Mouse (Mus musculus): ENCODE data around the gene Mapkap1.

Mapkap1 gene

GRCm38 (mm10) chr2:34406601-34407464 is at the start of gene Mapkap1:
Mapkap1 (plus strand) TSS chr2:34406771.
- peak; percentile 89 for DNase-seq (ENCODE audit: extremely low read depth, low read depth)

GRCm38 (mm10) chr2:34363678-34364077 is 42.9 kb upstream of the Mapkap1 start:
- DNase-seq (ENCODE audit: extremely low read depth, low read depth), result no peak

DNA sequence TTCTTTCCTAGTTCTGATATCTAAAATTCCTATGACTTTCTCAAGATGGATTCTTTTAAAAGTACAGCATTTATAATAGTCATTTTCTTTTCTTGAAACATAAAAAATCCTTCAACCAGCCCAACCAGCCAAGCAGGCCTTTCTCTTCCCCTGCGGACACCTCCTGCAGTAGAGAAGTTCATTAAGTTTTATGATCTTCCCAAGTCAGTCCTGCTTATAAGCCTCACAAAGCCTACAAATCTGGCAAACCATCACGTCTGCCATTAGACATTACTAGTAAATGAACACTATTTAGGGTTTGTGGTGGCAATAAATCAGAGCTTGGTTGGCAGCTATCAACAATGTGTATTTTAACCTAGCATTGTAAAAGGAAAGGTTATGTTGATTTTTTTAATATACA is 39.5 kb upstream of the Mapkap1 start:
- no peak for DNase-seq (ENCODE audit: extremely low read depth, low read depth)

DNA sequence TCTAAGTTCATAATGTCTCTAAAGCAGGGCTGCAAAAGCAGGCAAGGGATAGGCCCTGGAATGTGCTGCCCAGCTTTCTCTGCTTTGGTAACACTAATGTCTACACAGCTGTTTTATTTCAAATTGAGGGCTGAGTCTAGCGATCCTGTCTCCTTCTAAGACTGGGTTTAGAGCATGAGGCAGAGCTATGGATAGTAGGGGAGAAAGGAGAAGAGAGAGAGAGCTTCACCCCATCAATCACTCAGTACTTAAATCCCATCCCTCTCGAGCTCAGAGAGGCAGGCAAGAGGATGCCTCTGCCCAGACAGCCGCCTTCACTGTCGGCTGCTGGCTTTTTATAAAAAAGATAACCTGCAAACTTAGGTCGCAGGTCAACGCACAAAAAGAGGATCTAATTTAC is 38.2 kb upstream of the Mapkap1 start:
- no peak for DNase-seq (ENCODE audit: extremely low read depth, low read depth)

GRCm38 (mm10) chr2:34370349-34370724 is 36.2 kb upstream of the Mapkap1 start:
- no peak for DNase-seq (ENCODE audit: extremely low read depth, low read depth)

DNA sequence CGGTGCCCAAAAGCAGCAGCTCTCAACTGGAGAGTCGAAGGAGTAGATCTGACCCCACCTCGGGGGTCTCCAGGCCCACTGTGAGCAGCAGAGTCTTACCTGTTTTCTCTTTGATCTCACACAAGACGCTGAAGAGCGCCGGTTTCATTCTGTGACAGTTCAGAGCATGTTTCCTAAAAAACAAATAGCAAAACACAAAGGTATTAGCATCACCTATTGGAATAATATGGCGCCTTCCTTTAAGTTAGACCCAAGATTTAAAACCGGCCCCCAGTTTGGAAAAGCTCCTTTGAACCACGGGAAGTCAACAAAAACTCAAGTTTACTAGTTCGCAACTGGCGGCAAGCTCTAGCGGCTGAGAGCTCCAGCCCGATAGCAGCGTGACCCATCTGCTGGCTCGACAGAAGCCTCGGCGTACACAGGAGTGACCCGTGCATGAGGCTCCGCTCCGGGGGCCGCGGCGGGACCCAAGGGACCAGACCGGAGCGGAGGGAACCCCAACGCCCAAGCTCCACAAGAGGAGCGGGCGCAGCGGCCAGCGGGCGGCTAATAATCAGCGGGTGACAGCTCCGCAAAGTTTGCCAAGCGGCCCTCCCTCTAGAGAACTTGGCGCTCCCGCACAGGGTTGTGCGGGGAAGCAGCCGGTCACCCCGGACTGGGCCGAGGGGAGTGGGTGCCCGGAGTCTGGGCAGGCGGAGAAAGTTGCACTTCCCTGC is 35.7 kb upstream of the Mapkap1 start:
- DNase-seq (ENCODE audit: extremely low read depth, low read depth), result no peak

DNA sequence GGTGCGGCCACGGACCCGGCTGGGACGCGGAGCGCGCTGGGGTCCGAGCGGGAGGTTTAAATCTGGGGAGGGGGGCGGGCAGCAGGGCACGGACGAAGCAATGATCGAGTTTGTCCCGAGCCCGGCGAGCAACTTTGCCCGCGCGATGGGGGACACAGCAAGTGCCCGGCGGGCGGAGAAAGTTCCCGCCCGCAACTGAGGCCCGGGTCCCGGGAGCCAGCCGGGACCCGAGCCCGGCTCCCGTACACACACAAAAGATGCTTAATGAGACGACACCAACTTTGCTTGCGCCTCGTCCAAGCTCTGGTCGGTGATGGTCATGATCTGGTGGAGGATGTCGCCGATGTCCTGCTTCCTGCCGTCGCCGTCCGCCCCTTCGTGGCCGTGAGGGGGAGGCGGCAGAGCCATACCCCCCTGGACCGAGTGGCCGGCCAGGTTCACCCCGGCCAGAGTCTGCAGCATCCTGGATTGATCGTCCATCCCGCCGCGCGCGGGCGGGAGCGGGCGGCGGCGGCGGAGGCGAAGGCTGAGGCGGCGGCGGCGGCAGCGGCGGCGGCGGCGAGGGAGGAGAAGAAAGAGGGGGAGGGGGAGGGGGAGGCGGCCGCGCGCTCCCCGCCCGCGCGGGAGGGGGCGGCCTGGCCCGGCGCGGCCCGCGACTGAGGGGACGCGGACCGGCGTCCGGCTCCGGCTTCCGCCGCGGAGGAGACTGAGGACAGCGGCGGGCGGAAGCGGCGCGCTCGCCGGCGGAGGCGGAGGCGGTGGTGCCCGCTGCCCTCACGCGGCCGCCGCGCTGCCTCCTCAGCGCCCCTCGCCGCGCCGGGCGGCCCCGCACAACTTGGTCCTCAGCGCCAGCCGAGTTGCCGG is 34.9 kb upstream of the Mapkap1 start:
- DNase-seq (ENCODE audit: extremely low read depth, low read depth), result no peak

DNA sequence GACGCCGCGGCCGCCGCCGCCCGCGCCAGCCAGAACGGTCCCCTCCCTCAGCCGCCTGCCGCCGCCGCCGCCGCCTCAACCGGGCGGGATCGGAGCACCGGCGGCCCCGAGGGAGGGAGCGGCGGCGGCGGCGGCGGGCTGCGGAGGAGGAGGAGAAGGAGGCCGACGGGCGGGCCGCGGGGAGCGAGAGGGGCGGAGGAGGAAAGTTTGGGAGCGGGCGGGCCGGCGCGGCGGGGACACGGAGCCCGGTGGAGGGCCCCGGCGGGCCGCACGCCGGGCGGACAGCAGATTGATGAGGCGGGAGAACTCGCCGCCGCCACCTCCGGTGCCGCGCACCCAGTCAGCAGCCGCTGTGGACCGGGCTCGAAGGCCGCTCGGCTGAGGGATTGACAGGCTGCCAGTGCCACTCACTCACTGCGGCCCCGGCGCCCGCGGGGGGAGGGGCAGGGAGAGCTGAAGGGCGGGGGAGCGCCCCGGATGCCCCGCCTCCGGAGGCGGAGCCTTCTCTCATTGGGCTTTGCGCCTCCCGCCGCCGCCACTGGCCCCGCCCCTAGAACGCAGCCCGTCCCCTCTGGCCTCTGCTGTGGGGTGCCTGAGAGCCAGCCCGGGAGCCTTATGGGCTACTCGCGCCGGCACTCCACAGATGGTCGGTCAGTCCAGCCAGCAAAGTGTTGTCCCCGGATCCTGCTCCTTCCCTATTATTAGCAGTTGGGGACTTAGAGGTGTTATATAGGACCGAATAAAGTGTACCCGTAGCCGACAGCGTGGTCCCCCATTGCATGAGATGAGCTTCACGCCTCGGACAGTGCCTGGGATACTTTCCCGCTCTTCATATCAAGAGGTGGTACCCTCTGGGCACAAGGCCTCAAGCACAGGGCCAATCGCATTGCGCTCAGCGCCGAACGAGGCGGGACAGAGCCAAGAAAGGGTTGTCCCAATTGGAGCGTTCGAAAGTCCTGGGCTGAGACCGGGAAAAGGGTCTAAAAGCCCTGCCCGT is 34.0 kb upstream of the Mapkap1 start, which contains the start of gene Pbx3:
Pbx3 (minus strand) TSS at position 838 of the 997 bp plus-strand sequence.
- peak; percentile 94 for DNase-seq (ENCODE audit: extremely low read depth, low read depth)

DNA sequence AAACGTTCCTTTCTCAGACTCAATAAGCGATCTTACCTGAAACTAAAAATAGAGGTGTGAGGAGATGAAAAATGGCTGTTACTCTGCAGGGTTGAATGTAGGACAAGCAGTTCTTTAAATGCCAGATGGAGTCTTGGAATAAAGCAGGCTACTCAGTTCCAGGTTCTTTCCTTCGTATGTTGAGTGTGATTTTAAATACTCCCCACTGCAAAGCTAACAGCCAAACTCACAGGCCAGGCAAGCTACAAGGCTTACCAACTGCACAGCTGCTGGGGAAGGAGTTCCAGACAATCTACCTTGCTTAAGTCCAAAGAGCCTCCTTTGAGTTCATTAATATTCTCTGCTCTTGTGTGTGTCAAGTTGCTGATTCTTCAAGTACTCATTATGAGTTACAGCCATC is 32.7 kb upstream of the Mapkap1 start:
- DNase-seq (ENCODE audit: extremely low read depth, low read depth), result no peak

- DNase-seq (ENCODE audit: extremely low read depth, low read depth), result no peak
Observed at GRCm38 (mm10) chr2:34374349-34374748, 32.2 kb upstream of the Mapkap1 start.

GRCm38 (mm10) chr2:34378930-34379329 is 27.6 kb upstream of the Mapkap1 start:
- no peak for DNase-seq (ENCODE audit: extremely low read depth, low read depth)

DNA sequence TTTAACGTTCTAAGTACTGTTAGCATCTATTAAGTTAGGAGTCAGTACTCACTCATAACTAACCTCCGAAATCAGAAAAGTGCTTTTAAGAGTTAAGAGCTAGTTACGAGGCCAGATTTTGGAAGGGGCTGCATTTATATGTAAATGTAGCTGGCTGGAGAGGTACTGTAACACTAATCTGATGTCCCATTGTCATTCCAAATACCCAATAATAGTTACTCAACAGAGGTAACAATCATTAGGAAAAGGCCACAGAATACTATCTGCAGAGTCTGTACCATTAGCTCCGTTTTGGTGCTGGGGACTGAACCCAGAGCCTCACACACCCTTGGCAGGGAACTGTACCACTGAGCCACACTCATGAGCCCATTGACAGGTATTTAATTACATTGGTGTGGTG is 7.0 kb upstream of the Mapkap1 start:
- DNase-seq (ENCODE audit: extremely low read depth, low read depth), result no peak

DNA sequence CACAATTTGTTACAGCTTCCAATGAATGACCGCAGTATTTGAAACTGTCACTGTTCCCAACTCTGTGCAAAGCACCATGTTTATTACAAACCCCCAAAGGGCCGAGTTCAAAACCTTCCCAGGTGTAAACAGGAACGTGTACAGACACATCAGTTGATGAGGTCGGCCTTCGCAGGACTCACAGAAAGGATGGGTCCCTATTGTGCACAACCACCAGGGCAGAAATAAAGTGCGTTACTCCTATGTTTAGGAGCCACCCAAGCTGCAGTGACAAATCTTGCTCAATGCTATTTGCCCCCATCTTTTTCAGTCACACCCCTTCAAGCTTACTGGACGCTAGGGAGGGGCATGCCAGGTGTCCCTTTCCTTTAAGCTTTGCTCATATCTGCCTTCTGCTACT is 1.0 kb downstream of the Mapkap1 start:
- DNase-seq (ENCODE audit: extremely low read depth, low read depth), result no peak

GRCm38 (mm10) chr2:34408341-34408740 is 1.8 kb downstream of the Mapkap1 start:
- DNase-seq (ENCODE audit: extremely low read depth, low read depth), result no peak

GRCm38 (mm10) chr2:34409741-34410340 is 3.3 kb downstream of the Mapkap1 start:
- no peak for DNase-seq (ENCODE audit: extremely low read depth, low read depth)

- DNase-seq (ENCODE audit: extremely low read depth, low read depth), result no peak
Observed at GRCm38 (mm10) chr2:34420256-34420655, 13.7 kb downstream of the Mapkap1 start.

- no peak for DNase-seq (ENCODE audit: extremely low read depth, low read depth)
Observed at GRCm38 (mm10) chr2:34424186-34424585, 17.6 kb downstream of the Mapkap1 start.

DNA sequence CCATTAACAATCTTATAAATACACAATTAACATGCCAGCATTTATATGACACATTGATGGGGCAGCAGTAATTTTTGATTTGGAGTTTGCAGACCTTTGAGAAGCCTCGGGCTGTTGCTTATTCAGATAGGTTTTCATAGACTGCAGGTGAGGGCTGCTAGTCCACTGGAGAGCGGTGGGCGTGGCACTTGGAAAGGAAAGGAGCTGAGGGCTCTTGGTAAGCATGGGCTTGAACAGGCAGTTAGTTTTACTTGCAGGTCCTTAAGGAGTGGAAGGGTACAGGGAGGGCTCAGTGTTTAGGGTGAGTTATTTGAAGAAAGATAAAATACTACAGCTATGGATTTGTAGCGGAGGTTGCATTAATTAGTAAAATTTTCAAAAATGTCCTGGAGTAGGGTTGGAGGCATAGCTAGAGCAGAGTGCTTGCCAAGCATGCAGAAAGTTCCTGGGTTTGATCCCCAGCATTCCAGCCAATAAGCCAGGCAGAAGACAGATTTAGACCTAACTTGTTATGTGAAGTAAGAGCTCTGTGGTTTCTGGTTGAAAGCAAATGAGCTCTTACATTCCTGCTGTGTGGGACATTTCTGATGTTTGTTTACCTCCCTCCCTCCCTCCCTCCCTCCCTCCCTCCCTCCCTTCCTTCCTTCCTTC is 19.1 kb downstream of the Mapkap1 start:
- DNase-seq (ENCODE audit: extremely low read depth, low read depth), result no peak

- no peak for DNase-seq (ENCODE audit: extremely low read depth, low read depth)
Observed at GRCm38 (mm10) chr2:34430663-34431062, 24.1 kb downstream of the Mapkap1 start.
